Mouse (Mus musculus) G1E (cell line): ENCODE data around the gene Eif3f.

Experiments used
- CTCF ChIP-seq: IDR thresholded peaks from 2 replicates; pipeline ENCODE4 v1.5.1; 2012; ENCODE audit warnings: low read depth, low read length, inconsistent platforms, mixed read lengths
- GATA1 ChIP-seq: IDR thresholded peaks from 2 replicates; pipeline ENCODE4 v1.6.1; 2012; ENCODE audit warnings: borderline replicate concordance, low read length, inconsistent platforms, mixed read lengths
- GATA2 ChIP-seq: IDR thresholded peaks from 2 replicates; pipeline ENCODE4 v1.6.1; 2012; ENCODE audit warnings: low read depth, low read length, inconsistent platforms, borderline replicate concordance
- POLR2AphosphoS5 ChIP-seq: IDR thresholded peaks from 2 replicates; pipeline ENCODE4 v1.6.1; 2012; ENCODE audit warnings: low read depth, low read length, inconsistent platforms; ENCODE audit not compliant: insufficient replicate concordance
- TAL1 ChIP-seq: conservative IDR thresholded peaks from 2 replicates; pipeline ENCODE4 v1.6.1; 2012; ENCODE audit warnings: low read depth, low read length, inconsistent platforms, mixed read lengths

DNA sequence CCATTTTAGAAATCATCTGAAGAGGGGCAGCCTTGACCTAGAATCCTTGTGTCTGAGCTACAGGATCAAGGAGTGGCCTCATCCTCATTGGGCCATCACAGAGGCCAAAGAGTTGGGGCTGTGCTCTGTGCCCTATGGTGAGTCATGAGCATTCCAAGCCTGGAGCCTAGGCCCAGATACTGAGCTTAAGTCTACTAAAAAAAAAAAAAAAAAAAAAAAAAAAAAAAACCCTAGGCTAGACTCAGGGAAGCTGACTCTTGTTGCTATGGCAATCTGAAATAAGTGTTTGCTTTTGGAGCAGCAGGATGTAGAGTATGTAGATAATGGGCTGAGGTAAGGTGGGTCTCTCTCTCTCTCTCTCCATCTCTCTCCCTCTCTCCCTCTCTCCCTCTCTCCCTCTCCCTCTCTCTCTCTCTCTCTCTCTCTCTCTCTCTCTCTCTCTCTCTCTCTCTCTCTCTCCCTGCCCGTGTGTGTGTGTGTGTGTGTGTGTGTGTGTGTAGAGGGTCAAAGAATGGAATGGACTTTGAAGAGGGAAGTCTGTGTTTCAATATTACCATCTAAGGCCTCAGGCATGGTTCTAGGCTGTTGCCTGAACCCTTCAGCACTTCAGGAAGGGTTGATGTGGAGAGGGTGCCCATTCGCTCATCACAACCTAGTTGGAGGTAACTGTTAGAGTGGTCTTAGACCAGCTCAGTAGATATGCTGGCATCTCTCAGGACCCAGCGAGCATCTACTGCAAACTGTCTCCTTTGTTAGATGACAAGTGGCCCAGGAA lies 51.9 kb downstream of the Eif3f start:
- TF ChIP-seq TAL1 = no peak
- TF ChIP-seq CTCF = no peak
- TF ChIP-seq GATA1 = no peak
- TF ChIP-seq POLR2AphosphoS5 = no peak
- no peak for TF ChIP-seq GATA2
